8 mouse cellular contexts compared by ENCODE assay signal in genomic region chr7:97749207-97750190, GRCm38 (mm10). TPM values are rescaled to one million over a fixed set of nuclear protein-coding genes. Genes with fewer than 3 reads are reported as not detected.
DNase-seq lines count a peak whose midpoint lies in the region; ATAC-seq and TF ChIP-seq lines count a peak whose summit lies in the region.

No protein-coding gene starts in this region.

- H3K4me2 ChIP-seq in hindbrain, embryonic 11.5 days (replicated peaks; ENCODE audit: low read depth, low read length): 0 out of 2 replicates have a peak overlapping the region, but pooled peaks have one; percentile 5
- H3K4me2 ChIP-seq in liver, embryonic 16.5 days (ENCODE audit: low read depth, low read length): peak overlapping the region; percentile 65
- H3K4me2 ChIP-seq in neural tube, embryonic 12.5 days (replicated peaks): peak overlapping the region; percentile 37

- peak overlapping the region; percentile 87 for H3K27ac ChIP-seq in gastrocnemius, adult 2 months
- no peak overlapping the region for H3K27ac ChIP-seq in hindbrain, embryonic 11.5 days (ENCODE audit: low read depth, low read length)
- H3K27ac ChIP-seq in liver, embryonic 16.5 days (ENCODE audit: low read length): peak overlapping the region; percentile 81
- H3K27ac ChIP-seq in neural tube, embryonic 12.5 days: no peak overlapping the region

- no peaks in the 10 kb centered on the region for H3K36me3 ChIP-seq in hindbrain, embryonic 11.5 days (ENCODE audit: control insufficient read depth, insufficient read depth, low read length)
- no peaks in the 10 kb centered on the region for H3K36me3 ChIP-seq in liver, embryonic 16.5 days (ENCODE audit: control insufficient read depth, insufficient read depth)
- H3K36me3 ChIP-seq in neural tube, embryonic 12.5 days: no peaks in the 10 kb centered on the region

- intact Hi-C loops in gastrocnemius, adult 2 months (cut with DNase I): loop anchor here (10.0 kb wide), 1 partner anchor 335 kb away; no protein-coding TSS in a partner anchor

- H3K27me3 ChIP-seq in hindbrain, embryonic 11.5 days (ENCODE audit: control insufficient read depth, insufficient read depth, low read length): no peaks in the 10 kb centered on the region
- H3K27me3 ChIP-seq in liver, embryonic 16.5 days (ENCODE audit: control insufficient read depth, insufficient read depth, low read depth, low read length): no peaks in the 10 kb centered on the region
- H3K27me3 ChIP-seq in neural tube, embryonic 12.5 days (replicated peaks): no peaks in the 10 kb centered on the region

- no peaks in the 10 kb centered on the region for H3K9me3 ChIP-seq in hindbrain, embryonic 11.5 days (ENCODE audit: control insufficient read depth, low read length)
- H3K9me3 ChIP-seq in liver, embryonic 16.5 days (replicated peaks; ENCODE audit: control insufficient read depth, low read length): no peaks in the 10 kb centered on the region
- no peaks in the 10 kb centered on the region for H3K9me3 ChIP-seq in neural tube, embryonic 12.5 days

- peaks cover 4% of the 10 kb centered on the region for H3K4me1 ChIP-seq in hindbrain, embryonic 11.5 days (replicated peaks; ENCODE audit: control insufficient read depth, insufficient read depth, low read length)
- peaks cover 34% of the 10 kb centered on the region for H3K4me1 ChIP-seq in liver, embryonic 16.5 days (ENCODE audit: control insufficient read depth, low read depth, low read length)
- peaks cover 12% of the 10 kb centered on the region for H3K4me1 ChIP-seq in neural tube, embryonic 12.5 days

- peak overlapping the region; percentile 65 for H3K4me3 ChIP-seq in gastrocnemius, adult 2 months
- no peak overlapping the region for H3K4me3 ChIP-seq in hindbrain, embryonic 11.5 days (ENCODE audit: low read depth, low read length)
- H3K4me3 ChIP-seq in liver, embryonic 16.5 days (ENCODE audit: low read depth, low read length): peak overlapping the region; percentile 50
- no peak overlapping the region for H3K4me3 ChIP-seq in neural tube, embryonic 12.5 days

- 24% methylated on average over 19 of the region's 19 CpGs for WGBS in hindbrain, embryonic 11.5 days
- 7% methylated on average over 19 of the region's 19 CpGs for WGBS in liver, embryonic 16.5 days (ENCODE audit: insufficient replicate concordance)
- WGBS in neural tube, embryonic 12.5 days: 28% methylated on average over 19 of the region's 19 CpGs

- TF ChIP-seq CTCF in gastrocnemius, adult 2 months (IDR thresholded peaks at IDR 0.05): no peak

- DNase-seq in gastrocnemius, adult 2 months: peak; percentile 35
- no peak for DNase-seq in gastrocnemius, postnatal 4 days (ENCODE audit: low spot score in 2 of 2)
- peak; percentile 78 for DNase-seq in c-Kit-positive CD71-positive TER-119-positive erythroid progenitor cells, embryonic 14.5 days (ENCODE audit: low spot score)
- DNase-seq in hindbrain, embryonic 11.5 days (ENCODE audit: low spot score): peak; percentile 22
- no peak for DNase-seq in right cerebral cortex, postnatal 25 days
- no peak for DNase-seq in frontal cortex, postnatal 25 days (ENCODE audit: low spot score in 2 of 2)

- peak; percentile 18; the same call in 1 of the 2 replicates for ATAC-seq in hindbrain, embryonic 11.5 days (ENCODE audit: low FRiP score)
- peak; percentile 49 for ATAC-seq in liver, embryonic 16.5 days (ENCODE audit: low read depth)
- 0 out of 2 replicates have a peak, but pooled peaks have one; percentile 5 for ATAC-seq in neural tube, embryonic 12.5 days (ENCODE audit: low FRiP score, low read depth)

- H3K9ac ChIP-seq in hindbrain, embryonic 11.5 days (ENCODE audit: low read depth, low read length): no peak overlapping the region
- peak overlapping the region; percentile 50 for H3K9ac ChIP-seq in liver, embryonic 16.5 days (ENCODE audit: low read depth, low read length)
- H3K9ac ChIP-seq in neural tube, embryonic 12.5 days: no peak overlapping the region

RNA-seq across cellular contexts. Expression of gene Aqp11, which starts 11.4 kb away (rescaled TPM):
- under 1 TPM; 0.81 to 0.89 TPM for total RNA-seq in gastrocnemius, adult 2 months (2021)
- 1 to 10 TPM; 2.6 to 3.1 TPM for total RNA-seq in gastrocnemius, postnatal 4 days (2021)
- polyA plus RNA-seq in hindbrain, embryonic 11.5 days (2014; fragmentation: Nextera tagmentation; extraction: Ambion mirVana): 4.2 and 6.3 TPM in 2 replicates
- polyA plus RNA-seq in liver, embryonic 16.5 days (2015; fragmentation: Nextera tagmentation; extraction: Ambion mirVana): 42.6 and 49.8 TPM in 2 replicates
- 7.3 and 7.7 TPM in 2 replicates for polyA plus RNA-seq in neural tube, embryonic 12.5 days (2016; fragmentation: Nextera tagmentation; extraction: Ambion mirVana)

RNA-seq across cellular contexts. Expression of gene Pak1, which starts 38.8 kb away (rescaled TPM):
- 10 to 100 TPM; 17.4 to 23.7 TPM for total RNA-seq in gastrocnemius, adult 2 months (2021)
- total RNA-seq in gastrocnemius, postnatal 4 days (2021): 100 to 1,000 TPM; 123 to 124 TPM
- polyA plus RNA-seq in hindbrain, embryonic 11.5 days (2014; fragmentation: Nextera tagmentation; extraction: Ambion mirVana): 88.8 and 104 TPM in 2 replicates
- 9.3 and 10.1 TPM in 2 replicates for polyA plus RNA-seq in liver, embryonic 16.5 days (2015; fragmentation: Nextera tagmentation; extraction: Ambion mirVana)
- polyA plus RNA-seq in neural tube, embryonic 12.5 days (2016; fragmentation: Nextera tagmentation; extraction: Ambion mirVana): 97.7 and 105 TPM in 2 replicates

RNA-seq across cellular contexts. Expression of gene Clns1a, which starts 53.1 kb away (rescaled TPM):
- 10 to 100 TPM; 29.5 to 35.1 TPM for total RNA-seq in gastrocnemius, adult 2 months (2021)
- 10 to 100 TPM; 52.1 to 56.3 TPM for total RNA-seq in gastrocnemius, postnatal 4 days (2021)
- 256 and 272 TPM in 2 replicates for polyA plus RNA-seq in hindbrain, embryonic 11.5 days (2014; fragmentation: Nextera tagmentation; extraction: Ambion mirVana)
- polyA plus RNA-seq in liver, embryonic 16.5 days (2015; fragmentation: Nextera tagmentation; extraction: Ambion mirVana): 50.8 and 56.1 TPM in 2 replicates
- 215 and 225 TPM in 2 replicates for polyA plus RNA-seq in neural tube, embryonic 12.5 days (2016; fragmentation: Nextera tagmentation; extraction: Ambion mirVana)

Comparison
In these comparisons a context has a peak if more than half of its experiments do, and no peak if none do; other contexts are left out.
1. DNase-seq: peak in gastrocnemius, adult 2 months (single experiment), c-Kit-positive CD71-positive TER-119-positive erythroid progenitor cells, embryonic 14.5 days (single experiment) and hindbrain, embryonic 11.5 days (single experiment); none in gastrocnemius, postnatal 4 days (0 of 2), right cerebral cortex, postnatal 25 days (single experiment) and frontal cortex, postnatal 25 days (0 of 2).
2. H3K27ac ChIP-seq: peak in gastrocnemius, adult 2 months (single experiment) and liver, embryonic 16.5 days (single experiment); none in hindbrain, embryonic 11.5 days (single experiment) and neural tube, embryonic 12.5 days (single experiment).
3. H3K4me3 ChIP-seq: peak in gastrocnemius, adult 2 months (single experiment) and liver, embryonic 16.5 days (single experiment); none in hindbrain, embryonic 11.5 days (single experiment) and neural tube, embryonic 12.5 days (single experiment).
4. H3K4me2 ChIP-seq: peak in every context shown above with its lines; median percentile 65 in liver, embryonic 16.5 days; 37 in neural tube, embryonic 12.5 days; 5 in hindbrain, embryonic 11.5 days.
5. Peak in every context shown above with its lines, with median percentiles within 50 percentile points of each other: ATAC-seq.